Mouse (Mus musculus): ENCODE results near the gene Gm21903.
"Not testable (repeated sequence)": the region's sequence is repeated elsewhere in the genome, so short reads cannot be mapped to it uniquely, and the experiment has no call there.

Gene Gm21903

GRCm38 (mm10) chr17:39043241-39043640 is at the start of gene Gm21903:
Gene Gm21903 (minus strand): TSS chr17:39043341.
- DNase-seq = no peak

- DNase-seq = no peak
Measured at GRCm38 (mm10) chr17:39076937-39077336, 33.8 kb upstream of the Gm21903 start, which contains the start of gene Esp23. Gene Esp23 (minus strand): TSS chr17:39077037.

GRCm38 (mm10) chr17:39063641-39064040 is 20.5 kb upstream of the Gm21903 start:
- no peak for DNase-seq

- DNase-seq = not testable (repeated sequence)
Measured at GRCm38 (mm10) chr17:39036395-39036794, 6.7 kb downstream of the Gm21903 start, which contains the start of gene Esp24. Gene Esp24 (plus strand): TSS chr17:39036695.

- DNase-seq = no peak
Measured at GRCm38 (mm10) chr17:39017184-39017583, 26.0 kb downstream of the Gm21903 start.

- no peak for DNase-seq
Measured at GRCm38 (mm10) chr17:39010675-39011638, 32.2 kb downstream of the Gm21903 start.

GRCm38 (mm10) chr17:39009846-39010245 is 33.3 kb downstream of the Gm21903 start:
- no peak for DNase-seq

Data from kidney, adult 8-10 months (tissue).